Mouse (Mus musculus): ENCODE results near the gene Hnrnpl. TPM values are rescaled to one million over a fixed set of nuclear protein-coding genes. Genes with fewer than 3 reads are reported as not detected.
A peak's percentile ranks its signal among the peaks of the same experiment; 100 is the strongest.

The Hnrnpl gene
- polyA plus RNA-seq, 1 experiment from 2014 or later = 336 TPM

DNA sequence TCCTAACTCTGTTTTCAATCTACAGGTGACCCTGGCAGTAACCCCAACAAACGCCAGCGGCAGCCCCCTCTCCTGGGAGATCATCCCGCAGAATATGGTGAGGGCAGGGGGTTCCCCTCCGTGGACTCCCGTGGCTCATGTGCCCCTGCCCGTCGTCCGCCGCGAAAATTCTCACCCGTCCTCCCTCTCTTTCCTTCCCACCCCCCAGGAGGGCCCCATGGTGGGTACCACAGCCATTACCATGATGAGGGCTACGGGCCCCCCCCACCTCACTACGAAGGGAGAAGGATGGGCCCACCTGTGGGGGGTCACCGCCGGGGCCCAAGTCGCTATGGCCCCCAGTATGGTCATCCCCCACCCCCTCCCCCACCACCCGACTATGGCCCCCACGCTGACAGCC, 10.1 kb downstream of the Hnrnpl start:
- H3K27me3 ChIP-seq (ENCODE audit: poor library complexity, severe bottlenecking) = no peaks in the 10 kb centered on the region
- peaks cover 78% of the 10 kb centered on the region for H3K4me1 ChIP-seq
- H3K9me3 ChIP-seq = no peaks in the 10 kb centered on the region
- peaks cover 99% of the 10 kb centered on the region for H3K36me3 ChIP-seq (replicated peaks)
- no peak for DNase-seq (ENCODE audit: extremely low spot score, low spot score)
- 90% methylated on average over 18 of the region's 18 CpGs for WGBS
- peak overlapping the region; percentile 44; the same call in 1 of the 2 replicates for H3K27ac ChIP-seq
- peak overlapping the region; percentile 24; the same call in 1 of the 2 replicates for H3K4me3 ChIP-seq

DNA sequence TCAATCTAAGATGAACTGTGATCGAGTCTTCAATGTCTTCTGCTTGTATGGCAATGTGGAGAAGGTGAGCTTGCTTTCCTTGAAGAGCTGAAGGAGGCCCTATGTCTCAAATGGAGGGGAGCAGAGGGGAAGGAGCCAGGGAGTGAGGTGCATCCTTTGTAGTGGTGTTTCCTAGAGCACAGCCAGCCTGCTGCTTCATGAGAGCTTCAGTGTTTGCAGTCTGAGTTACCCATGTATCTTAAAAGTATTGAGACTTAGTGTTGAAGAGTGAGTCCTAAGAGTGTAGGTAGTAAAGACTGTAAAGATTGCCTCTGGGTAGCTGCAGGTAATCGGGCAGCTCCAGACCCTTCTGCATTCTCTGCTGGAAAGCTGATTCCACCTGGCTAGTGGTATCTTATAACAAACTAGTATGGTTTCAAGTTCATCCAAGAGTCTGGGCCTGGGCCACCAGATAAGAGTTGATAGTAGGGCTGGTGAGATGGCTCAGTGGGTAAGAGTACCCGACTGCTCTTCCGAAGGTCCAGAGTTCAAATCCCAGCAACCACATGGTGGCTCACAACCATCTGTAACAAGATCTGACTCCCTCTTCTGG, 10.6 kb downstream of the Hnrnpl start:
- H3K27ac ChIP-seq = no peak overlapping the region
- peaks cover 95% of the 10 kb centered on the region for H3K36me3 ChIP-seq (replicated peaks)
- peaks cover 73% of the 10 kb centered on the region for H3K4me1 ChIP-seq
- no peaks in the 10 kb centered on the region for H3K27me3 ChIP-seq (ENCODE audit: poor library complexity, severe bottlenecking)
- 94% methylated on average over 4 of the region's 4 CpGs for WGBS
- H3K9me3 ChIP-seq = no peaks in the 10 kb centered on the region
- no peak overlapping the region for H3K4me3 ChIP-seq
- no peak for DNase-seq (ENCODE audit: extremely low spot score, low spot score)

DNA sequence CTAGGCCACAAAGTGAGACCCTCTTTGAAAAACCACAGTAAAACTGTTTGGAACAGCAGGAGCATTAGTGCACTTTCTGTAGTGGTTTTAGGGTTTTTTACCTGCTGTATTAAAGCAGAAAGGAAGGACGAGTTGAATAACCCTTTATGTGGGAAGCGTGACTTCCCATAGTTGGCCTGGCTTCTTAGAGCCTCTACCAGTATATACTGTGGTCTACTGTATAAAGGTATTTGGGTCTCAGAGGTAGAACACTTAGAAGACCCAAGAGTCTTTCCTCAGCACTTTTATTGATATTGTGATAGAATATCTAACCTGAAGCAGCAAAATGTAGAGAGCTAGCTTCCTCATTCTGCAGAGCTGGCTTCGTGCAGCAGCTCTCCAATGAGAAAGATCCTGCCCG, 11.2 kb downstream of the Hnrnpl start:
- Histone ChIP-seq H3K36me3 (replicated peaks) (peaks cover 89% of the 10 kb centered on the region), H3K27ac (peak overlapping the region; percentile 59; the same call in 1 of the 2 replicates), H3K9me3 (no peaks in the 10 kb centered on the region), H3K27me3 (ENCODE audit: poor library complexity, severe bottlenecking) (no peaks in the 10 kb centered on the region), H3K4me3 (peak overlapping the region; percentile 4; the same call in 1 of the 2 replicates), H3K4me1 (peaks cover 69% of the 10 kb centered on the region)
- DNase-seq (ENCODE audit: extremely low spot score, low spot score) = no peak
- WGBS = 90% methylated on average over 4 of the region's 4 CpGs

DNA sequence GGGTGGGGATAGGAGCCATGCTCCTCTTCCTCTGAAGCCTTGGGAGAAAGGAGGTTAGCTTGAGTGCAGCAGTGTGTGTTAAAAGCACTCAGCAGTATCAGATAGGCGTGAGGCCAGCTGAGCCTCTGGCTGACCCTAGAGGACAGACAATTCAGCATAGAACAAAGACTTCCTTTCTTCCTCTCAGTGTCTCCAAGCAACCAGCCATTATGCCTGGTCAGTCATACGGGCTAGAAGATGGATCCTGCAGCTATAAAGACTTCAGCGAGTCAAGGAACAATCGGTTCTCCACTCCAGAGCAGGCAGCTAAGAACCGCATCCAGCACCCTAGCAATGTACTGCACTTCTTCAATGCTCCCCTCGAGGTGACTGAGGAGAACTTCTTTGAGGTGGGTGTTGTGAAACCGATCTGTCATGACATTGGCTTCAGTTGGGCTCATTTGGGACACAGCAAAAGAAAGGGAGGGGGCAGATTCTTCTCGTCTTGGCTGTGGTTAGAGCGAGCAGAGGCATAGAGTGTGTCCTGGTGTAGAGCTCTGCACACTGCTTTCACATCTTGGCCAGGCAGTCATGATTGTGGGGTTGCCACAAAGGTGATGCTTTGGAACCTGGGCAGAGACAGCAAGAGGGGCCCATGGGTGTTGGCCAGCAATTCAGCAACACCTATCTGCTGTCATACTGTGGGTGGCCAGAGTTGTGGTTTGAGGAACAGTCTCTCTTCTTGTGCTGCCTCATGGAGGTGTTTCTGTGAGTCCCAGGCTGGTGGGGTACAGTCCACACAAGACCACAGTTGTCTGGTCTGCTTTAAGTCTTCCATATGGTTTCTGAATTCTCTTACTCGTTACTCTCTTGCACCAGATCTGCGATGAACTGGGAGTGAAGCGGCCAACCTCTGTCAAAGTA, 12.3 kb downstream of the Hnrnpl start:
- peak overlapping the region; percentile 59 for H3K27ac ChIP-seq
- H3K36me3 ChIP-seq (replicated peaks) = peaks cover 78% of the 10 kb centered on the region
- DNase-seq (ENCODE audit: extremely low spot score, low spot score) = no peak
- H3K9me3 ChIP-seq = no peaks in the 10 kb centered on the region
- 59% methylated on average over 12 of the region's 12 CpGs for WGBS
- peaks cover 67% of the 10 kb centered on the region for H3K4me1 ChIP-seq
- H3K4me3 ChIP-seq = peak overlapping the region; percentile 1; the same call in 1 of the 2 replicates
- no peaks in the 10 kb centered on the region for H3K27me3 ChIP-seq (ENCODE audit: poor library complexity, severe bottlenecking)

DNA sequence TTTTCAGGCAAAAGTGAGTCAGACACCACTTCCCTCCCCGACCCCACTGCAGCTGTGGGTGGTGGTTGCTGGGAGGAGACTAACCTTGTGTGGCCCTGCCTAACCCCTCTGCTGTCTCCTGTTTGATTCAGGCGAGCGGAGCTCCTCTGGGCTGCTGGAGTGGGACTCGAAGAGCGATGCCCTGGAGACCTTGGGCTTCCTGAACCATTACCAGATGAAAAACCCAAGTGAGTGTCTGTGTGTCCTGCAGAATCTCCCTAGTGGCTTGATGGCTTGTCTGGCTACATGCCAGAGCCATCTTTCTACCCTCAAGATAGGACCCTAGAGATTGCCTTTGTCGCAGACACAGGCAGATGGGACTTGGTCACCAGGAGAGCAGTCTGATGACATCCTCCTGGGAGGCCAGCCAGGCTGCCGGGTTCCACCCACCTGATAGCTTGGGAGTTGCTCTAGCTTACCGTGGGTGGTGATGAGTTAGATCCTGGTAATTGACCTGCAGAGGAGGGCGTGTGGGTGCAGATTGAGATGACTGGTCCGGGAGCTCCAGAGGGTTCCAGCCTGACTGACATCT, 13.0 kb downstream of the Hnrnpl start:
- Histone ChIP-seq H3K9me3 (no peaks in the 10 kb centered on the region), H3K4me3 (no peak overlapping the region), H3K4me1 (peaks cover 67% of the 10 kb centered on the region), H3K36me3 (replicated peaks) (peaks cover 71% of the 10 kb centered on the region), H3K27me3 (ENCODE audit: poor library complexity, severe bottlenecking) (no peaks in the 10 kb centered on the region), H3K27ac (peak overlapping the region; percentile 59)
- DNase-seq (ENCODE audit: extremely low spot score, low spot score) = no peak
- WGBS = 88% methylated on average over 10 of the region's 10 CpGs

DNA sequence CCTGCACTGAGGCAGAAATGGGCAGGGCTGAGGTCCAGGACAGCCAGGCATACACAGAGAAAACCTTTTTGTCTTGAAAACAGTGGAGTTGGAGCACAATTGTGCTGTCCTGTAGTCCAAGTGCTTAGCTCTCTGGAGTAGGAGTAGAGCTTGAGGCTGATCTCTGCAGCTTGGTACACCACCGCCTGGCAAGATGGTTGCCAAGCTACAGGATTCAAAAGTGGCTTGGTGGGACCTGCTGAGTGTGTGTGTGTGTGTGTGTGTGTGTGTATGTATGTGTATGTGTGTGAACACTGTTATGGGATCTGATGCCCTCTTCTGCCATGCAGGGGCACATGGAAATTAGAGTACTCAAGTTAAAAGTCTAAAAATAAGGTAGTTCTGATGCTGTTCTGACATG, 14.2 kb downstream of the Hnrnpl start:
- no peak overlapping the region for H3K27ac ChIP-seq
- H3K4me1 ChIP-seq = peaks cover 57% of the 10 kb centered on the region
- 59% methylated on average over 1 of the region's 1 CpGs for WGBS
- peaks cover 59% of the 10 kb centered on the region for H3K36me3 ChIP-seq (replicated peaks)
- DNase-seq (ENCODE audit: extremely low spot score, low spot score) = no peak
- H3K9me3 ChIP-seq = no peaks in the 10 kb centered on the region
- no peak overlapping the region for H3K4me3 ChIP-seq
- no peaks in the 10 kb centered on the region for H3K27me3 ChIP-seq (ENCODE audit: poor library complexity, severe bottlenecking)

DNA sequence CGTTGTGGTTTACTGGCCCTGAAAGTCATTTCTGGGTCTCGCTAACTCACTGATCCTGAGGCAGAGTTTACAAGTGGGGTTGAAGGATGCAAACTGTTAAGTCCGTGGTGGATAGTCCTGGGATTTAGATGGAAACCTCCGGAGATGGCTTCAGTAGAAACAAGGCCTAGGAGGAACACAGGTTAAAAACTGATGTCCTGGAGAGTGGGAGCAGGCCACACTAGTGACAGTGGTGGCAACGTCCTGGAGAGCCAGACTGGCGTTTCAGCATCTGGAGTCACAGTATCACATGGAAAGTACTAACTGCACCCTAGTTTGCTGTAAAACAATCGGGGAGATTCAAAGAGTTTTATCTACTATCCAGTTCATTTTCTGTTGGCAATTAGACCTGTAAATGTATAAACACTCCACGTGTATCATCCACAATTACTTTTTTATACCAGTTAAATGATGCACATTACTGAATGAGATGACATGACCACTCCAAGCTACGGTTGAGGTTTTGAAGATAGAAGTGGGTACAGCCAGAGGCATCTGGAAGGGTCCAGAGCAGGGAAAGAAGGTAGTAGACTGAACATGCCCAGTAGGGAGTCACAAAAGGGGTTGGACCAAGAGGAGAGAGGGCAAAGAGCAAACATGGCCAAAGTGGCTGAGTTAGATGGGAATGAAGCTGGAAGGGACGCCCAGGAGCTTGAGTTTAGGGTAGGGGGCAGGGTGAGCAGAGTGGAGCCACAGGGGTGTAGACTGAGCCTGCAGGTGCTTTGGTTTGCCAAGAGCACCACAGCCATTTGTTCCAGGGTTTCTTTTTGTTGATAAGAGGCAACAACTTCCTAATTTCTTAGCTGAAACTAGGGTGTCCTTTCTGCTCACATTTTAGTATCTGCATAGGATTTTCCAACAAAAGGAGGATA, 14.9 kb downstream of the Hnrnpl start:
- WGBS = 63% methylated on average over 10 of the region's 10 CpGs

DNA sequence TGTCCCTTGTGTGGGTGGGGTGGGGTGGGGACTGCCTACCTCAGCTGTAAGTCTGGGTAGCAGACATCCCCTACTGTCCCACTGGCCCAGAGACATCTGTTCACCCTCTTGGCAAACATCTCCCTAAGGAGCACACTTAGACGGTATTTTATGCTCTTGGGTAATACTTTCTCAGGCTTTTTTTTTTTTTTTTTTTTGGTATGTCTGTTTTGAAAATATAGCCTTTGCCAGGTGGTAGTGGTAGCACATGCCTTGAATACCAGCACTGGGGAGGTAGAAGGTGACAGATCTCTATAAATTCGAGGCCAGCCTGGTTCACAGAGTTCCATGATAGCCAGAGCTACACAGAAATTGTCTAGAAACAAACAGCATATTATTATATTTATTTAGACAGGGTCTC, 15.6 kb downstream of the Hnrnpl start:
- H3K27ac ChIP-seq = no peak overlapping the region
- peaks cover 43% of the 10 kb centered on the region for H3K4me1 ChIP-seq
- no peak for DNase-seq (ENCODE audit: extremely low spot score, low spot score)
- no peak overlapping the region for H3K4me3 ChIP-seq
- 85% methylated on average over 2 of the region's 2 CpGs for WGBS
- H3K9me3 ChIP-seq = no peaks in the 10 kb centered on the region
- H3K36me3 ChIP-seq (replicated peaks) = peaks cover 45% of the 10 kb centered on the region
- H3K27me3 ChIP-seq (ENCODE audit: poor library complexity, severe bottlenecking) = no peaks in the 10 kb centered on the region

More for the DNA sequence above, 14.9 kb downstream of the Hnrnpl start:
- peaks cover 52% of the 10 kb centered on the region for H3K36me3 ChIP-seq (replicated peaks)
- no peak overlapping the region for H3K4me3 ChIP-seq
- H3K9me3 ChIP-seq = no peaks in the 10 kb centered on the region
- no peak overlapping the region for H3K27ac ChIP-seq
- peaks cover 50% of the 10 kb centered on the region for H3K4me1 ChIP-seq
- no peak for DNase-seq (ENCODE audit: extremely low spot score, low spot score)
- H3K27me3 ChIP-seq (ENCODE audit: poor library complexity, severe bottlenecking) = no peaks in the 10 kb centered on the region

DNA sequence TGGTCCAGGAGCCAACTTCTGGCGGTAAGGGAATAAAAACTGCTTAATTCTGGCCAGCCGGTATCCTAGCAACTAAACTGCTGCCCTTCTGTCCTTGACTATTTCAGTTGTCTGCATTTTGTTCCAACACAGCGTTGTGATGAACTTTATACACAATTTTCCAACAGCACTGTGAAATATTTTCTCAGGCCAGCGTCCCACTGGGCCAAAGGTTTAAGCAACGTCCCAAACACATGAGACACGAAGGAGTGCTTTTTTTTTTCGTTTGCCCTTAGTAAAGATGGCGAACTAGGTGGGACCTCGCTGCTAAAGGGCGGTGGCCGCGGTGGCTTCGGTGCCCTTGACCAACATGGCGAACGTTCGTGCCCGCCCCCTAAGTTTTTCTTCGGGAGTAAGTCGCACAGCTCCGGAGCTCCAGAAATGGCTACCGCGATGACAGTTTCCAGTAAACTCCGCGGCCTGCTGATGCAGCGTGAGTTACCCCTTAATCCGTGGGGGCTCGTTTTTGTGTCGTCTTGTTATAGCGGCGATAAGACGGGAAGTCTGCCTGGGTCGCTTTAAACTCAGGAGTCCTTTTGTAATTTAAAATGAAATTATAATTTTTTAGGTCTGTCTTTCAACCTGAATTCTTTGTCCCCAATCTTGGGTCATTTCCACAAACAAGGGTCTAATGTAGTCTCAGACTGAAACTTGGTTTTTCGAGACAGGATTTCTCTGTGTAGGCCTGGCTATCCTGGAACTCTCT, 16.8 kb downstream of the Hnrnpl start, which contains the start of gene Ech1:
TSS of gene Ech1 (plus strand) at position 277 of the 745 bp plus-strand sequence.
- 4% methylated on average over 33 of the region's 33 CpGs for WGBS
- peak; percentile 88 for DNase-seq (ENCODE audit: extremely low spot score, low spot score)
- Histone ChIP-seq H3K4me1 (peaks cover 32% of the 10 kb centered on the region), H3K27ac (peak within 1 kb of the TSS; percentile 89), H3K36me3 (replicated peaks) (peaks cover 42% of the 10 kb centered on the region), H3K4me3 (peak within 1 kb of the TSS; percentile 56), H3K27me3 (ENCODE audit: poor library complexity, severe bottlenecking) (no peaks in the 10 kb centered on the region), H3K9me3 (peaks cover 5% of the 10 kb centered on the region; the same call in 1 of the 2 replicates)

DNA sequence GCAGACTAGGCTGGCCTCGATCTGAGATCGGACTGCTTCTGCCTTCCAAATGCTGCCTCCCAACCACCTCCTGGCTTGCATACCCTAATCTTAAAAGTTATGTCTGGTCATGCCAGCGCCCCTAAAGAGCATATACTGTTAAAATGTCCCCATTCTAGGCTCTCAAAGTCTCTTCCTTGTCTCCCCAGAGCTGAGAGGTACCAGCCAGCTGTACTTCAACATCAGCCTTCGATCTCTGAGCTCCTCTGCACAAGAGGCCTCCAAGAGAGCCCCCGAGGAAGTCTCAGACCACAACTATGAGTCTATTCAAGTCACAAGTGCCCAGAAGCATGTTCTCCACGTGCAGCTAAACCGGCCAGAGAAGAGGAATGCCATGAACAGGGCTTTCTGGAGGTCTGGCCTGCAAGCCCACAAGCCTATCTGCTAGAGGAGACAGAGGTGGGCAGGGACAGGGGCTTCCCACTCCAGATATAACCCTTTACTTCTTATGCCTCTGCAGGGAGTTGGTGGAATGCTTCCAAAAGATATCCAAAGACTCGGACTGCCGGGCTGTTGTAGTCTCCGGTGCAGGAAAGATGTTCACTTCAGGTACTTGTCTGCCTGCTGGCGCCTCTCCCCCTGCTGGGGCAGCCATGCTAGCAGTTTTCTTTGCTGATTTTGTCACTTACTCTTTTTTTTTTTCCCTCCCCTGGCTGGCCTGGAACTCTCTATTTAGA, 17.5 kb downstream of the Hnrnpl start:
- H3K27ac ChIP-seq = peak overlapping the region; percentile 89
- peaks cover 42% of the 10 kb centered on the region for H3K36me3 ChIP-seq (replicated peaks)
- peaks cover 25% of the 10 kb centered on the region for H3K4me1 ChIP-seq
- no peak for DNase-seq (ENCODE audit: extremely low spot score, low spot score)
- peak overlapping the region; percentile 56 for H3K4me3 ChIP-seq
- peaks cover 6% of the 10 kb centered on the region; the same call in 1 of the 2 replicates for H3K9me3 ChIP-seq
- 68% methylated on average over 11 of the region's 11 CpGs for WGBS
- no peaks in the 10 kb centered on the region for H3K27me3 ChIP-seq (ENCODE audit: poor library complexity, severe bottlenecking)

DNA sequence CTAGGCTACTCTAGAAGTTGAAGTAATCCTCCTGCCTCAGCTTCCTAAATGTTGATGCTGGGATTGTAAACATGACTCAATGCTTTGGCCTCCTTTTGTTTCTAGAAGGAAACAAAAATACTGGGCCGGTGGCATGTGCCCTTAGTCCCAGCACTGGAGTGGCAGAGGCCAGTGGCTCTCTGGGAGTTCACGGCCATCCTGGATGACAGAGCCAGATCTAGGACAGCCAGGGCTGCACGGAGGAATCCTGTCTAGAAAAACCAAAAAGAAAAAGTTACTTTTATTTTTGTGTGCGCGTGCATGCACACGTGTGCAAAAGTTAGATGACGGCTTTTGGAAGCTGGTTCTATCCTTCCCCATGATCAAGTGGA, 18.0 kb downstream of the Hnrnpl start:
- peaks cover 42% of the 10 kb centered on the region for H3K36me3 ChIP-seq (replicated peaks)
- H3K27ac ChIP-seq = no peak overlapping the region
- peaks cover 6% of the 10 kb centered on the region; the same call in 1 of the 2 replicates for H3K9me3 ChIP-seq
- no peak for DNase-seq (ENCODE audit: extremely low spot score, low spot score)
- H3K4me3 ChIP-seq = no peak overlapping the region; the same call in 1 of the 2 replicates
- peaks cover 20% of the 10 kb centered on the region for H3K4me1 ChIP-seq
- 96% methylated on average over 7 of the region's 7 CpGs for WGBS
- no peaks in the 10 kb centered on the region for H3K27me3 ChIP-seq (ENCODE audit: poor library complexity, severe bottlenecking)

All from forebrain, embryonic 10.5 days (tissue).